Mouse (Mus musculus) G1E (cell line): Measurements from ENCODE around the gene Mapk3. TPM values are rescaled to one million over a fixed set of nuclear protein-coding genes. Genes with fewer than 3 reads are reported as not detected.
A peak's percentile ranks its signal among the peaks of the same experiment; 100 is the strongest.

Experiments
- ATAC-seq: 2 replicates; pipeline ENCODE4 v1.8.0; 2016; ENCODE audit warnings: mild to moderate bottlenecking; ENCODE audit not compliant: insufficient number of reproducible peaks, poor library complexity, low FRiP score, severe bottlenecking; ENCODE audit errors: extremely low read depth
- DNase-seq: peaks from one replicate; pipeline ENCODE4 v3.0.0; 2012; ENCODE audit warnings: low spot score
- H3K27me3 ChIP-seq: 2 replicates; pipeline ENCODE4 v1.6.1; 2012; ENCODE audit warnings: mild to moderate bottlenecking, low read length, inconsistent platforms; ENCODE audit not compliant: insufficient read depth
- H3K36me3 ChIP-seq: replicated peaks from 2 replicates; pipeline ENCODE3; 2012; ENCODE audit warnings: mild to moderate bottlenecking, inconsistent platforms
- H3K4me1 ChIP-seq: 2 replicates; pipeline ENCODE4 v1.6.1; 2012; ENCODE audit warnings: low read depth, low read length, inconsistent platforms, mixed read lengths; ENCODE audit not compliant: insufficient read depth
- H3K4me3 ChIP-seq: 2 replicates; pipeline ENCODE4 v1.5.1; 2012; ENCODE audit warnings: low read depth, mild to moderate bottlenecking, inconsistent platforms, low read length, moderate library complexity, mixed read lengths
- H3K9me3 ChIP-seq: replicated peaks from 2 replicates; pipeline ENCODE4 v1.6.1; 2012; ENCODE audit warnings: inconsistent platforms
- CTCF ChIP-seq: IDR thresholded peaks from 2 replicates; pipeline ENCODE4 v1.5.1; 2012; ENCODE audit warnings: low read depth, low read length, inconsistent platforms, mixed read lengths
- GATA1 ChIP-seq: IDR thresholded peaks from 2 replicates; pipeline ENCODE4 v1.6.1; 2012; ENCODE audit warnings: borderline replicate concordance, low read length, inconsistent platforms, mixed read lengths
- GATA2 ChIP-seq: IDR thresholded peaks from 2 replicates; pipeline ENCODE4 v1.6.1; 2012; ENCODE audit warnings: low read depth, low read length, inconsistent platforms, borderline replicate concordance
- POLR2AphosphoS5 ChIP-seq: IDR thresholded peaks from 2 replicates; pipeline ENCODE4 v1.6.1; 2012; ENCODE audit warnings: low read depth, low read length, inconsistent platforms; ENCODE audit not compliant: insufficient replicate concordance
- TAL1 ChIP-seq: conservative IDR thresholded peaks from 2 replicates; pipeline ENCODE4 v1.6.1; 2012; ENCODE audit warnings: low read depth, low read length, inconsistent platforms, mixed read lengths
- polyA plus RNA-seq: library from polyadenylated mRNA; stranded (reverse); fragments of >175 nt; gene quantifications from 2 replicates; pipeline ENCODE4 v1.2.3, GENCODE M21; 2012
- total RNA-seq, 2 experiments: library from RNA; stranded (forward) in 1 of 2; stranded (reverse) in 1 of 2; fragments of 200-1000 nt in 1 of 2; fragments of >200 nt in 1 of 2; fragmentation: Nextera tagmentation in 1 of 2; gene quantifications; 2 replicates each; pipeline ENCODE4 v1.2.3; 2014 to 2017

Mapk3 gene
- total and polyA plus RNA-seq, 3 experiments: 18.2 to 91.6 (median 68.8) TPM

- H3K4me3 ChIP-seq: no peak overlapping the region
- peaks cover 63% of the 10 kb centered on the region for H3K4me1 ChIP-seq
- TF ChIP-seq TAL1: no peak
- no peak for TF ChIP-seq POLR2AphosphoS5
- no peak for TF ChIP-seq GATA2
- no peak for TF ChIP-seq GATA1
- no peak for TF ChIP-seq CTCF
- H3K9me3 ChIP-seq: no peaks in the 10 kb centered on the region
- DNase-seq: no peak
- peaks cover 20% of the 10 kb centered on the region for H3K27me3 ChIP-seq
- peaks cover 10% of the 10 kb centered on the region for H3K36me3 ChIP-seq
- ATAC-seq: no peak
Measured at GRCm38 (mm10) chr7:126803751-126804150, 44.4 kb downstream of the Mapk3 start.

DNA sequence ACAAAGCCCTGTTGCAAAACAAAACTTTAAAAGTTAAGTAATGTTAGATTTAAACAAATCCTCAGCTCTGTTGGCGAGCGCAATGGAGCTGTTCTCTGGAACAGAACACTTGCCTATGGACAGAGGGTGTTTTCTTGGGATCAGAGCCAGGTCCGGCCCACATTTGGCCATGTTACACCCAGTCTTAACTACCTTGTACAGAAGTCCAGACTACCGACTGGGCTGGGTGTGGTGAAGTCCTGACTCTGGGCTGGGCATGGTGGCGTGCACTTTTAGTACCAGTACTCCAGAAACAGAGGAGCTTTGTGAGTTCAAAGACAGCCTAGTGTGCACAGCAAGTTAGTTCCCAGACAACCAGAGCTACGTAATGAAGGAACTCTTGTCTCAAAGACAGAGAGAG, 47.6 kb downstream of the Mapk3 start:
- DNase-seq (no peak), ATAC-seq (no peak)
- Histone ChIP-seq H3K4me3 (no peak overlapping the region), H3K36me3 (peaks cover 6% of the 10 kb centered on the region), H3K4me1 (peaks cover 54% of the 10 kb centered on the region), H3K27me3 (peaks cover 39% of the 10 kb centered on the region), H3K9me3 (no peaks in the 10 kb centered on the region)
- TF ChIP-seq CTCF (no peak), POLR2AphosphoS5 (no peak), TAL1 (no peak), GATA1 (no peak), GATA2 (no peak)

DNA sequence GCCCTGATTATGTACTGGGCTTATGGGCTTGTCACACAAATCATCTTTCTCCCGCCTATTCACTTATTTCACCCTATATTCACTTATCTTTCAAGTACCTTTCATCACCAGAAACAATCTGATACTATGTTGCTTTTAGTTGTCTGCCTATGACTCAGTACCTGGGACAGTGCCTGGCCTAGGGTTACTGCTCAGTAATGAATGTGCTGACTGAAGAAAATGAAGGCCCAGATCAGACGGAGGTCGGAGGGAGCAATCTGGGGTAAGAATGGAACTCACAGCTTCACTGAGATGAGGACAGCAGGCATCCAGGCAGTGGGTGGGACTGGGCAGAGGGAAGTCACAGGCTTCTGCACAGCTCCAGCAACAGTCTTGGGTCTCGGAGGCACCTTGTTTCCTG, 48.0 kb downstream of the Mapk3 start:
- Histone ChIP-seq H3K9me3 (no peaks in the 10 kb centered on the region), H3K36me3 (peaks cover 5% of the 10 kb centered on the region), H3K4me3 (no peak overlapping the region), H3K4me1 (peaks cover 49% of the 10 kb centered on the region), H3K27me3 (peaks cover 44% of the 10 kb centered on the region)
- DNase-seq (no peak), ATAC-seq (no peak)
- TF ChIP-seq TAL1: no peak
- TF ChIP-seq CTCF: no peak
- no peak for TF ChIP-seq GATA2
- TF ChIP-seq POLR2AphosphoS5: no peak
- TF ChIP-seq GATA1: no peak

DNA sequence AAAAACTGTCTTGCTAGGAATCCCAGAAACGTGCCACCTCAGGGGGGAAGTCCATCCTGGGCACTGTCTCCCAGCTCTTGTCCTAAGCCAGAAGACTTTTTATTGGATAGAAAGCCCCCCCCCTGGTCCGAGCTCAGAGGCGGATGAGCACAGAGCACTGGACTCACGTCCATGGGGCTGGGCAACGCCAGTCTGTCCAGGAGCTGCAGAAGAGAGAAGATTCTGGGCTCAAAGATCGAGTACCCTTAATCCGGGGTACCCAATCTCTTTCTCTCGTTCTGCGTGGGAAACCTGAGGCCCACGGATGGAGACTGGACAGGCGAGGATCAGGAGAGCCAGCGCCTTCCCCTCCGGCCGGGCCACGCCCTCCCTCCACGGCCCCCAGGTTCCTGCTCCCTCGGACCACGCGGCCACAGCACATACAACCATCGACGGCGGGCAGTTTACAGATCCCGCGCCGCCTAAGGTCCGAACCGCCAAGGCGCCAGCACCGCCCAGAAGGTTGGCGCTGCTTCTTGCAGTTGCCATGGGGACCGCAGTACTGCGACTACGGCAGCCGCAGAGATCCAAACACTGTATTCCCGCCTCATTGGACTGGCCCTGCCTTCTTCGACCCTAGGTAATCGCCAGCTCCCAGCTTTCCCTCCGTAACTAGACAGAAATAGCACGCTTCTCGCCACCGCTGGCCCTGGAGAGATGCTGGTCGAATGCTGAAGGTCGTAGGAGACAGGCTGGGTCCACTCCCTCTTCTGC, 49.5 kb downstream of the Mapk3 start:
- peak; percentile 49; the same call in 1 of the 2 replicates for ATAC-seq
- H3K4me1 ChIP-seq: peaks cover 34% of the 10 kb centered on the region
- TF ChIP-seq GATA1 (no peak), CTCF (no peak), POLR2AphosphoS5 (no peak), TAL1 (no peak), GATA2 (no peak)
- H3K36me3 ChIP-seq: peaks cover 2% of the 10 kb centered on the region
- peak overlapping the region; percentile 71 for H3K4me3 ChIP-seq
- H3K27me3 ChIP-seq: peaks cover 59% of the 10 kb centered on the region
- DNase-seq: no peak
- no peaks in the 10 kb centered on the region for H3K9me3 ChIP-seq

DNA sequence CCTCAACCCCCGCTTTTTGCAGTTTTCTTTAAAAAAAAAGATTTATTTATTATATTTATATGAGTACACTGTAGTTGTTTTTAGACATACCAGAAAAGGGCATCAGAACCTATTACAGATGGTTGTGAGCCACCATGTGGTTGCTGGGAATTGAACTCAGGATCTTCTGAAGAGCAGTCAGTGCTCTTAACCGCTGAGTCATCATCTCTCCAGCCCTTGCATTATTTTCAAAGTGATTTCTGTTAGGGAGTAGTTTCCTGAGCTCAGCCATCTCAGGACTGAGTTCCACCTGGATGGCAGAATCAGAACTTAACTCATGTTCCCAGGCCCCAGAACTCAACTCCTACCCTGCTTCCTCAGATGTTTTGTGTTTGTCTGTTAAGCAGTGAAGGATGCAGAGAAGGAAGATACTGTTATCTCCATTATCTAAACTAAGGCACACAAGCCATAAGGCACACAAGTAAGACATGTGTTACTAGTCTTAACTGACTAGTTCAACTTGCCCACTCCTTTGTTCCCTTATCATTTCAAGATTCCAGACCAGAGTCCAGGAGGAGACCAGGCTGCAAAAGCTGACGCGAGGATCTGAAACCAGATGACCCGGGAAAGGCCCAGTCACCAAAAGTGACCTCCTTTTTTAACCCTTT, 50.4 kb downstream of the Mapk3 start:
- H3K27me3 ChIP-seq: peaks cover 63% of the 10 kb centered on the region
- peaks cover 2% of the 10 kb centered on the region for H3K36me3 ChIP-seq
- no peak overlapping the region for H3K4me3 ChIP-seq
- H3K9me3 ChIP-seq: no peaks in the 10 kb centered on the region
- ATAC-seq: no peak
- DNase-seq: no peak
- peaks cover 30% of the 10 kb centered on the region for H3K4me1 ChIP-seq
- no peak for TF ChIP-seq CTCF
- TF ChIP-seq TAL1: no peak
- no peak for TF ChIP-seq GATA2
- TF ChIP-seq GATA1: no peak
- no peak for TF ChIP-seq POLR2AphosphoS5

Other genes starting within 250 kb of the Mapk3 start
Only the 20 nearest of the 26 such genes appear.
- 27.9 and 35.1 TPM in 2 replicates for gene Cln3, start 173.8 kb upstream of the Mapk3 start, total RNA-seq (2014; fragmentation: Nextera tagmentation)
- gene Cln3, start 173.8 kb upstream of the Mapk3 start, total RNA-seq (2017): 49.9 and 52.7 TPM in 2 replicates
- gene Cln3, start 173.8 kb upstream of the Mapk3 start, polyA plus RNA-seq: 10.9 and 15.4 TPM in 2 replicates
- gene Il27, start 164.7 kb upstream of the Mapk3 start, total RNA-seq (2014; fragmentation: Nextera tagmentation): not detected in 2 replicates
- gene Il27, start 164.7 kb upstream of the Mapk3 start, total RNA-seq (2017): not detected in 2 replicates
- not detected in 2 replicates for gene Il27, start 164.7 kb upstream of the Mapk3 start, polyA plus RNA-seq
- gene Nupr1, start 128.7 kb upstream of the Mapk3 start, total RNA-seq (2014; fragmentation: Nextera tagmentation): 13.4 and 24.8 TPM in 2 replicates
- 0.41 and 1.1 TPM in 2 replicates for gene Nupr1, start 128.7 kb upstream of the Mapk3 start, total RNA-seq (2017)
- 9.8 and 11.1 TPM in 2 replicates for gene Nupr1, start 128.7 kb upstream of the Mapk3 start, polyA plus RNA-seq
- 159 and 175 TPM in 2 replicates for gene Sgf29, start 110.3 kb upstream of the Mapk3 start, total RNA-seq (2014; fragmentation: Nextera tagmentation)
- gene Sgf29, start 110.3 kb upstream of the Mapk3 start, total RNA-seq (2017): 36.8 and 57.3 TPM in 2 replicates
- gene Sgf29, start 110.3 kb upstream of the Mapk3 start, polyA plus RNA-seq: 61.3 and 124 TPM in 2 replicates
- gene Sult1a1, start 83.2 kb upstream of the Mapk3 start, total RNA-seq (2014; fragmentation: Nextera tagmentation): not detected in 2 replicates
- 0.12 and 0.33 TPM in 2 replicates for gene Sult1a1, start 83.2 kb upstream of the Mapk3 start, total RNA-seq (2017)
- not detected in 2 replicates for gene Sult1a1, start 83.2 kb upstream of the Mapk3 start, polyA plus RNA-seq
- 77.5 and 93.8 TPM in 2 replicates for gene Bola2, start 64.2 kb upstream of the Mapk3 start, total RNA-seq (2014; fragmentation: Nextera tagmentation)
- gene Bola2, start 64.2 kb upstream of the Mapk3 start, total RNA-seq (2017): 117 and 161 TPM in 2 replicates
- 189 and 303 TPM in 2 replicates for gene Bola2, start 64.2 kb upstream of the Mapk3 start, polyA plus RNA-seq
- 3.5 and 3.8 TPM in 2 replicates for gene Slx1b, start 63.8 kb upstream of the Mapk3 start, total RNA-seq (2014; fragmentation: Nextera tagmentation)
- gene Slx1b, start 63.8 kb upstream of the Mapk3 start, total RNA-seq (2017): 4.5 and 7.0 TPM in 2 replicates
- 4.9 and 8.1 TPM in 2 replicates for gene Slx1b, start 63.8 kb upstream of the Mapk3 start, polyA plus RNA-seq
- 36.0 and 50.1 TPM in 2 replicates for gene Coro1a, start 51.8 kb upstream of the Mapk3 start, total RNA-seq (2014; fragmentation: Nextera tagmentation)
- 162 and 174 TPM in 2 replicates for gene Coro1a, start 51.8 kb upstream of the Mapk3 start, total RNA-seq (2017)
- gene Coro1a, start 51.8 kb upstream of the Mapk3 start, polyA plus RNA-seq: 178 and 186 TPM in 2 replicates
- 28.9 and 29.9 TPM in 2 replicates for gene Gdpd3, start 6.7 kb downstream of the Mapk3 start, total RNA-seq (2014; fragmentation: Nextera tagmentation)
- gene Gdpd3, start 6.7 kb downstream of the Mapk3 start, total RNA-seq (2017): 15.4 and 17.9 TPM in 2 replicates
- gene Gdpd3, start 6.7 kb downstream of the Mapk3 start, polyA plus RNA-seq: 4.9 and 6.1 TPM in 2 replicates
- 41.6 and 86.7 TPM in 2 replicates for gene Ypel3, start 17.4 kb downstream of the Mapk3 start, total RNA-seq (2014; fragmentation: Nextera tagmentation)
- gene Ypel3, start 17.4 kb downstream of the Mapk3 start, total RNA-seq (2017): 20.2 and 23.1 TPM in 2 replicates
- gene Ypel3, start 17.4 kb downstream of the Mapk3 start, polyA plus RNA-seq: 78.1 and 78.3 TPM in 2 replicates
- gene Tbx6, start 21.9 kb downstream of the Mapk3 start, total RNA-seq (2014; fragmentation: Nextera tagmentation): 2.5 and 8.4 TPM in 2 replicates
- 0.11 and 0.29 TPM in 2 replicates for gene Tbx6, start 21.9 kb downstream of the Mapk3 start, total RNA-seq (2017)
- 0.85 and 1.1 TPM in 2 replicates for gene Tbx6, start 21.9 kb downstream of the Mapk3 start, polyA plus RNA-seq
- gene Ppp4c, start 32.9 kb downstream of the Mapk3 start, total RNA-seq (2014; fragmentation: Nextera tagmentation): 126 and 176 TPM in 2 replicates
- gene Ppp4c, start 32.9 kb downstream of the Mapk3 start, total RNA-seq (2017): 186 and 199 TPM in 2 replicates
- gene Ppp4c, start 32.9 kb downstream of the Mapk3 start, polyA plus RNA-seq: 169 and 192 TPM in 2 replicates
- gene Fam57b, start 38.1 kb downstream of the Mapk3 start, total RNA-seq (2014; fragmentation: Nextera tagmentation): not detected in 2 replicates
- 0.05 TPM in 1 of 2 replicates, not detected in the other for gene Fam57b, start 38.1 kb downstream of the Mapk3 start, total RNA-seq (2017)
- gene Fam57b, start 38.1 kb downstream of the Mapk3 start, polyA plus RNA-seq: 0.02 and 0.06 TPM in 2 replicates
- not detected in 2 replicates for gene 4930451I11Rik, start 72.0 kb downstream of the Mapk3 start, total RNA-seq (2014; fragmentation: Nextera tagmentation)
- gene 4930451I11Rik, start 72.0 kb downstream of the Mapk3 start, total RNA-seq (2017): not detected in 2 replicates
- gene 4930451I11Rik, start 72.0 kb downstream of the Mapk3 start, polyA plus RNA-seq: not detected in 2 replicates
- not detected in 2 replicates for gene Doc2a, start 87.8 kb downstream of the Mapk3 start, total RNA-seq (2014; fragmentation: Nextera tagmentation)
- 0.11 and 0.23 TPM in 2 replicates for gene Doc2a, start 87.8 kb downstream of the Mapk3 start, total RNA-seq (2017)
- not detected in 2 replicates for gene Doc2a, start 87.8 kb downstream of the Mapk3 start, polyA plus RNA-seq
- 46.8 and 53.2 TPM in 2 replicates for gene Hirip3, start 102.4 kb downstream of the Mapk3 start, total RNA-seq (2014; fragmentation: Nextera tagmentation)
- gene Hirip3, start 102.4 kb downstream of the Mapk3 start, total RNA-seq (2017): 90.4 and 115 TPM in 2 replicates
- 158 and 159 TPM in 2 replicates for gene Hirip3, start 102.4 kb downstream of the Mapk3 start, polyA plus RNA-seq
- 106 and 136 TPM in 2 replicates for gene Ino80e, start 102.8 kb downstream of the Mapk3 start, total RNA-seq (2014; fragmentation: Nextera tagmentation)
- 50.7 and 60.3 TPM in 2 replicates for gene Ino80e, start 102.8 kb downstream of the Mapk3 start, total RNA-seq (2017)
- gene Ino80e, start 102.8 kb downstream of the Mapk3 start, polyA plus RNA-seq: 893 and 1,187 TPM in 2 replicates
- gene Taok2, start 125.1 kb downstream of the Mapk3 start, total RNA-seq (2014; fragmentation: Nextera tagmentation): 42.9 and 53.6 TPM in 2 replicates
- 36.2 and 38.3 TPM in 2 replicates for gene Taok2, start 125.1 kb downstream of the Mapk3 start, total RNA-seq (2017)
- gene Taok2, start 125.1 kb downstream of the Mapk3 start, polyA plus RNA-seq: 181 and 222 TPM in 2 replicates
- 33.6 and 38.7 TPM in 2 replicates for gene Tmem219, start 163.3 kb downstream of the Mapk3 start, total RNA-seq (2014; fragmentation: Nextera tagmentation)
- gene Tmem219, start 163.3 kb downstream of the Mapk3 start, total RNA-seq (2017): 32.9 and 42.2 TPM in 2 replicates
- 66.6 and 86.4 TPM in 2 replicates for gene Tmem219, start 163.3 kb downstream of the Mapk3 start, polyA plus RNA-seq
- 22.4 and 25.3 TPM in 2 replicates for gene Kctd13, start 169.3 kb downstream of the Mapk3 start, total RNA-seq (2014; fragmentation: Nextera tagmentation)
- gene Kctd13, start 169.3 kb downstream of the Mapk3 start, total RNA-seq (2017): 6.2 and 8.6 TPM in 2 replicates
- gene Kctd13, start 169.3 kb downstream of the Mapk3 start, polyA plus RNA-seq: 23.4 and 30.7 TPM in 2 replicates